Mouse (Mus musculus): ENCODE results near the gene Slc26a9. TPM values are rescaled to one million over a fixed set of nuclear protein-coding genes. Genes with fewer than 3 reads are reported as not detected.

Gene Slc26a9
- total and polyA plus RNA-seq, 2 experiments, result under 0.01 TPM; not detected in 1

GRCm38 (mm10) chr1:131794591-131794990 lies 50.8 kb downstream of the Slc26a9 start:
- no peak for DNase-seq (ENCODE audit: extremely low read depth, low read depth, low spot score)
- H3K79me2 ChIP-seq (ENCODE audit: control insufficient read depth, insufficient read depth, low read length), result no peaks in the 10 kb centered on the region; the same call in 1 of the 2 replicates
- TF ChIP-seq POLR2A (IDR thresholded peaks at IDR 0.05; ENCODE audit: extremely low read depth, insufficient read depth, low read length) (no peak), CTCF (IDR thresholded peaks at IDR 0.05; ENCODE audit: low read depth, low read length) (no peak)
- H3K27ac ChIP-seq (replicated peaks; ENCODE audit: insufficient read depth, low read depth, low read length), result no peak overlapping the region
- no peak overlapping the region for H3K4me3 ChIP-seq (ENCODE audit: insufficient read depth, low read depth, low read length)
- H3K36me3 ChIP-seq (ENCODE audit: control insufficient read depth, insufficient read depth, low read length), result peaks cover 2% of the 10 kb centered on the region; the same call in 1 of the 2 replicates
- 86% methylated on average over 3 of the region's 3 CpGs for WGBS
- H3K4me1 ChIP-seq (ENCODE audit: control insufficient read depth, insufficient read depth, low read length), result peaks cover 8% of the 10 kb centered on the region
- H3K9ac ChIP-seq (ENCODE audit: low read depth, low read length), result no peak overlapping the region
- no peaks in the 10 kb centered on the region for H3K27me3 ChIP-seq (ENCODE audit: control insufficient read depth, insufficient read depth, low read length)

- Histone ChIP-seq H3K9ac (ENCODE audit: low read depth, low read length) (no peak overlapping the region), H3K27me3 (ENCODE audit: control insufficient read depth, insufficient read depth, low read length) (no peaks in the 10 kb centered on the region), H3K36me3 (ENCODE audit: control insufficient read depth, insufficient read depth, low read length) (peaks cover 2% of the 10 kb centered on the region; the same call in 1 of the 2 replicates), H3K27ac (replicated peaks; ENCODE audit: insufficient read depth, low read depth, low read length) (peak overlapping the region; percentile 3; the same call in 1 of the 2 replicates), H3K4me1 (ENCODE audit: control insufficient read depth, insufficient read depth, low read length) (peaks cover 8% of the 10 kb centered on the region), H3K4me3 (ENCODE audit: insufficient read depth, low read depth, low read length) (no peak overlapping the region), H3K79me2 (ENCODE audit: control insufficient read depth, insufficient read depth, low read length) (no peaks in the 10 kb centered on the region; the same call in 1 of the 2 replicates)
- DNase-seq (ENCODE audit: extremely low read depth, low read depth, low spot score), result peak; percentile 87
- WGBS, result 58% methylated on average over 3 of the region's 3 CpGs
- no peak for TF ChIP-seq POLR2A (IDR thresholded peaks at IDR 0.05; ENCODE audit: extremely low read depth, insufficient read depth, low read length)
Measured at GRCm38 (mm10) chr1:131795171-131795570, 51.3 kb downstream of the Slc26a9 start.

GRCm38 (mm10) chr1:131797202-131797909 lies 53.5 kb downstream of the Slc26a9 start, which contains the start of gene Pm20d1:
Gene Pm20d1, plus strand, starts transcription at chr1:131797381.
- peak; percentile 99 for DNase-seq (ENCODE audit: extremely low read depth, low read depth, low spot score)

GRCm38 (mm10) chr1:131800001-131800400 lies 56.2 kb downstream of the Slc26a9 start:
- 64% methylated on average over 1 of the region's 1 CpGs for WGBS
- H3K36me3 ChIP-seq (ENCODE audit: control insufficient read depth, insufficient read depth, low read length), result peaks cover 30% of the 10 kb centered on the region
- H3K79me2 ChIP-seq (ENCODE audit: control insufficient read depth, insufficient read depth, low read length), result no peaks in the 10 kb centered on the region; the same call in 1 of the 2 replicates
- DNase-seq (ENCODE audit: extremely low read depth, low read depth, low spot score), result no peak
- TF ChIP-seq POLR2A (IDR thresholded peaks at IDR 0.05; ENCODE audit: extremely low read depth, insufficient read depth, low read length) (no peak), CTCF (IDR thresholded peaks at IDR 0.05; ENCODE audit: low read depth, low read length) (no peak)
- no peak overlapping the region for H3K4me3 ChIP-seq (ENCODE audit: insufficient read depth, low read depth, low read length)
- no peak overlapping the region for H3K9ac ChIP-seq (ENCODE audit: low read depth, low read length)
- H3K4me1 ChIP-seq (ENCODE audit: control insufficient read depth, insufficient read depth, low read length), result peaks cover 8% of the 10 kb centered on the region
- no peak overlapping the region for H3K27ac ChIP-seq (replicated peaks; ENCODE audit: insufficient read depth, low read depth, low read length)
- H3K27me3 ChIP-seq (ENCODE audit: control insufficient read depth, insufficient read depth, low read length), result no peaks in the 10 kb centered on the region

More at GRCm38 (mm10) chr1:131797202-131797909, 53.5 kb downstream of the Slc26a9 start, which contains the start of gene Pm20d1:
- H3K36me3 ChIP-seq (ENCODE audit: control insufficient read depth, insufficient read depth, low read length), result peaks cover 12% of the 10 kb centered on the region; the same call in 1 of the 2 replicates
- WGBS, result 4% methylated on average over 26 of the region's 26 CpGs
- peaks cover 8% of the 10 kb centered on the region for H3K4me1 ChIP-seq (ENCODE audit: control insufficient read depth, insufficient read depth, low read length)
- no peaks in the 10 kb centered on the region; the same call in 1 of the 2 replicates for H3K79me2 ChIP-seq (ENCODE audit: control insufficient read depth, insufficient read depth, low read length)
- peak within 1 kb of the TSS; percentile 60 for H3K4me3 ChIP-seq (ENCODE audit: insufficient read depth, low read depth, low read length)
- TF ChIP-seq POLR2A (IDR thresholded peaks at IDR 0.05; ENCODE audit: extremely low read depth, insufficient read depth, low read length) (peak; percentile 92), CTCF (IDR thresholded peaks at IDR 0.05; ENCODE audit: low read depth, low read length) (no peak)
- H3K9ac ChIP-seq (ENCODE audit: low read depth, low read length), result peak within 1 kb of the TSS; percentile 70
- no peaks in the 10 kb centered on the region for H3K27me3 ChIP-seq (ENCODE audit: control insufficient read depth, insufficient read depth, low read length)
- peak within 1 kb of the TSS; percentile 93 for H3K27ac ChIP-seq (replicated peaks; ENCODE audit: insufficient read depth, low read depth, low read length)

- 95% methylated on average over 8 of the region's 8 CpGs for WGBS
- H3K27me3 ChIP-seq (ENCODE audit: control insufficient read depth, insufficient read depth, low read length), result no peaks in the 10 kb centered on the region
- H3K4me1 ChIP-seq (ENCODE audit: control insufficient read depth, insufficient read depth, low read length), result peaks cover 4% of the 10 kb centered on the region; the same call in 1 of the 2 replicates
- H3K9ac ChIP-seq (ENCODE audit: low read depth, low read length), result no peak overlapping the region
- no peak overlapping the region for H3K4me3 ChIP-seq (ENCODE audit: insufficient read depth, low read depth, low read length)
- peaks cover 34% of the 10 kb centered on the region for H3K36me3 ChIP-seq (ENCODE audit: control insufficient read depth, insufficient read depth, low read length)
- TF ChIP-seq POLR2A (IDR thresholded peaks at IDR 0.05; ENCODE audit: extremely low read depth, insufficient read depth, low read length) (no peak), CTCF (IDR thresholded peaks at IDR 0.05; ENCODE audit: low read depth, low read length) (no peak)
- no peaks in the 10 kb centered on the region; the same call in 1 of the 2 replicates for H3K79me2 ChIP-seq (ENCODE audit: control insufficient read depth, insufficient read depth, low read length)
- H3K27ac ChIP-seq (replicated peaks; ENCODE audit: insufficient read depth, low read depth, low read length), result no peak overlapping the region
- no peak for DNase-seq (ENCODE audit: extremely low read depth, low read depth, low spot score)
Measured at GRCm38 (mm10) chr1:131801071-131801470, 57.2 kb downstream of the Slc26a9 start.

GRCm38 (mm10) chr1:131802652-131803051 lies 58.8 kb downstream of the Slc26a9 start:
- TF ChIP-seq CTCF (IDR thresholded peaks at IDR 0.05; ENCODE audit: low read depth, low read length), result no peak
- no peak for TF ChIP-seq POLR2A (IDR thresholded peaks at IDR 0.05; ENCODE audit: extremely low read depth, insufficient read depth, low read length)
- no peaks in the 10 kb centered on the region; the same call in 1 of the 2 replicates for H3K79me2 ChIP-seq (ENCODE audit: control insufficient read depth, insufficient read depth, low read length)
- WGBS, result 55% methylated on average over 5 of the region's 5 CpGs
- H3K27me3 ChIP-seq (ENCODE audit: control insufficient read depth, insufficient read depth, low read length), result no peaks in the 10 kb centered on the region
- H3K4me3 ChIP-seq (ENCODE audit: insufficient read depth, low read depth, low read length), result no peak overlapping the region
- H3K36me3 ChIP-seq (ENCODE audit: control insufficient read depth, insufficient read depth, low read length), result peaks cover 44% of the 10 kb centered on the region
- peak; percentile 35 for DNase-seq (ENCODE audit: extremely low read depth, low read depth, low spot score)
- H3K9ac ChIP-seq (ENCODE audit: low read depth, low read length), result no peak overlapping the region
- peaks cover 4% of the 10 kb centered on the region; the same call in 1 of the 2 replicates for H3K4me1 ChIP-seq (ENCODE audit: control insufficient read depth, insufficient read depth, low read length)
- H3K27ac ChIP-seq (replicated peaks; ENCODE audit: insufficient read depth, low read depth, low read length), result no peak overlapping the region
